Mouse (Mus musculus) G1E-ER4 (cell line): ENCODE results near the gene Shank1. TPM values are rescaled to one million over a fixed set of nuclear protein-coding genes. Genes with fewer than 3 reads are reported as not detected.

ENCODE experiments used
- GATA1 ChIP-seq: IDR thresholded peaks from one replicate; pipeline ENCODE4 v1.8.0; 2012; ENCODE audit warnings: low read length, inconsistent platforms
- polyA plus RNA-seq: library from polyadenylated mRNA; stranded (reverse); fragments of >175 nt; gene quantifications from 2 replicates; pipeline ENCODE4 v1.2.3, GENCODE M21; 2012

Gene Shank1
- polyA plus RNA-seq, 1 experiment: 1.8 TPM

DNA sequence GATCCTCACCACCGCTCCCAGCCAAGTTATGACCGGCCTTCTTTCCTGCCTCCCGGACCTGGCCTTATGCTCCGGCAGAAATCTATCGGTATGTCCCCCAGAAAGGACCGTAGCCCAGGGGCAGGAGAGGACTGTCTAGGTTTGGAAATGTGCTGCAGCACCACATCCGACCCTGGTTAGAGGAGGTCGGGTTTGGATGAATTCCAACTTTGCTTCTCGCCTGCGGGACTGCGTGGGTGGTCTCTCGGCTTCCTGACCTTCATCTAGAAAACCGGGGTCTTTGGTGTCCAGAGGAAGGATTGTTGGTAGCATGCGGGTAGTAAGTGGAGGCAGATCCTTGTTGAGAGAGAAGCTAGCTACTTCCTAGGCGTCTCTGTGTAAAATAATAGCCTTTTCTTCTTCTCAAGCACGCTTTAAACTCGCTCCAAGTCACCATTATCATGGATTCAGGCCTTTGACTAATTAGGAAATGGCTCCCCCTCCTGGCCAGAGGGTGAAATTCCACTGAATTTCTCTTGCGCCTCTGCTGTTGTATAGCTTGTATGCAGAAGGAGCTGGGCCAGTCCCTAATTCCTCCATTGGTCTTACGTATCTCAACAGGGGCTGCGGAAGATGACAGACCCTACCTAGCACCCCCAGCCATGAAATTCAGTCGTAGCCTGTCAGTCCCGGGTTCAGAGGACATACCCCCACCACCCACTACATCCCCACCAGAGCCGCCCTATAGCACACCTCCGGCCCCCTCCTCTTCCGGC lies 41.1 kb downstream of the Shank1 start:
- TF ChIP-seq GATA1: no peak

DNA sequence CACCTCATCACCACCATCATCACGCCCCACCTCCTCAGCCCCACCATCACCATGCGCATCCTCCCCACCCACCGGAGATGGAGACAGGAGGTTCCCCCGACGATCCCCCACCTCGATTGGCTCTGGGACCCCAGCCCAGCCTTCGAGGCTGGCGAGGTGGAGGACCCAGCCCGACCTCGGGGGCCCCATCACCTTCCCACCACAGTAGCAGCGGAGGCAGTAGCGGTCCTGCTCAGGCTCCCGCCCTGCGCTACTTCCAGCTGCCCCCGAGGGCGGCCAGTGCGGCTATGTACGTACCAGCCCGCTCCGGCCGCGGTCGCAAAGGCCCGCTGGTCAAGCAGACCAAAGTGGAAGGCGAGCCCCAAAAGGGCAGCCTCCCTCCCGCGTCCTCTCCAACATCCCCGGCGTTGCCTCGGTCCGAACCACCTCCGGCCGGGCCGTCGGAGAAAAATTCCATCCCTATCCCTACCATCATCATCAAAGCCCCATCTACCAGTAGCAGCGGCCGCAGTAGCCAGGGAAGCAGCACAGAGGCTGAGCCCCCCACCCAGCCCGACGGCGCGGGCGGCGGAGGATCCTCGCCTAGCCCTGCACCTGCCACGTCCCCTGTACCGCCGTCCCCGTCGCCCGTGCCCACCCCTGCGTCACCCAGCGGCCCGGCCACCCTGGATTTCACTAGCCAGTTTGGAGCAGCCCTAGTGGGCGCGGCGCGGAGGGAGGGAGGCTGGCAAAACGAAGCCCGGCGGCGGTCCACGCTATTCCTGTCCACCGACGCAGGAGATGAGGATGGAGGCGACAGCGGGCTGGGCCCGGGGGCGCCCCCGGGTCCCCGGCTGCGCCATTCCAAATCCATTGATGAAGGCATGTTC lies 42.1 kb downstream of the Shank1 start:
- TF ChIP-seq GATA1: no peak

DNA sequence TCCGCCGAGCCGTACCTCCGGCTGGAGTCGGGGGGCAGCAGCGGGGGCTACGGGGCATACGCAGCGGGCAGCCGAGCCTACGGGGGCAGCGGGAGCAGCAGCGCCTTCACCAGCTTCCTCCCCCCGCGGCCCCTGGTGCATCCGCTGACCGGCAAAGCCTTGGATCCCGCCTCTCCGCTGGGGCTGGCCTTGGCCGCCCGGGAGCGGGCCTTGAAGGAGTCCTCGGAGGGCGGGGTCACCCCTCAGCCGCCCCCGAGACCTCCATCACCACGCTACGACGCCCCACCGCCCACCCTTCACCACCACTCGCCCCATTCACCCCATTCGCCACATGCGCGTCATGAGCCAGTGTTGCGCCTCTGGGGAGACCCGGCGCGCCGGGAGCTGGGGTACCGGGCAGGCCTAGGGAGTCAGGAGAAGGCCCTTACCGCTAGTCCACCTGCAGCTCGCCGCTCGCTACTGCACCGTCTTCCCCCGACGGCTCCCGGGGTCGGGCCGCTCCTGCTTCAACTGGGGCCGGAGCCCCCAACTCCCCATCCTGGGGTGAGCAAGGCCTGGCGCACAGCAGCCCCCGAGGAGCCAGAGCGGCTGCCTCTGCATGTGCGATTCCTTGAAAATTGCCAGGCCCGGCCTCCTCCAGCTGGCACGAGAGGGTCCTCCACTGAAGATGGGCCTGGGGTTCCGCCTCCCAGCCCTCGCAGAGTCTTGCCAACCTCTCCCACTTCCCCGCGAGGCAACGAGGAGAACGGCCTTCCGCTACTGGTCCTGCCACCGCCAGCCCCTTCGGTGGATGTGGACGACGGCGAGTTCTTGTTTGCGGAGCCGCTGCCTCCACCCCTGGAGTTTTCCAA lies 42.9 kb downstream of the Shank1 start:
- no peak for TF ChIP-seq GATA1

DNA sequence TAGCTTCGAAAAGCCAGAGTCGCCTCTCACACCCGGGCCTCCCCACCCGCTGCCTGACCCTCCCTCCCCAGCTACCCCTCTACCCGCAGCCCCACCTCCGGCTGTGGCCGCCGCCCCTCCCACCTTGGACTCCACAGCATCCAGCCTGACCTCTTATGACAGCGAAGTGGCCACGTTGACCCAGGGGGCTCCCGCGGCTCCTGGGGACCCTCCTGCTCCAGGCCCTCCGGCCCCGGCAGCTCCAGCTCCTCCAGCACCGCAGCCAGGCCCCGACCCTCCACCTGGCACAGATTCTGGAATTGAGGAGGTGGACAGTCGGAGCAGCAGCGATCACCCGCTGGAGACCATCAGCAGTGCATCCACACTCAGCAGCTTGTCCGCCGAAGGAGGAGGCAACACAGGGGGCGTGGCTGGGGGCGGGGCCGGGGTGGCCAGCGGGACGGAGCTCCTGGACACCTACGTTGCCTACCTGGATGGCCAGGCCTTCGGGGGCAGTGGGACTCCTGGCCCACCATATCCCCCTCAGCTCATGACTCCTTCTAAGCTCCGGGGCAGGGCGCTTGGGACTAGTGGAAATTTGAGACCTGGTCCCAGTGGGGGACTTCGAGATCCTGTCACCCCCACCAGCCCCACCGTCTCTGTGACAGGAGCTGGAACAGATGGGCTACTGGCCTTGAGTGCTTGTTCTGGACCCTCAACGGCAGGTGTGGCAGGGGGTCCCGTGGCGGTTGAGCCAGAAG lies 43.7 kb downstream of the Shank1 start:
- TF ChIP-seq GATA1: no peak

DNA sequence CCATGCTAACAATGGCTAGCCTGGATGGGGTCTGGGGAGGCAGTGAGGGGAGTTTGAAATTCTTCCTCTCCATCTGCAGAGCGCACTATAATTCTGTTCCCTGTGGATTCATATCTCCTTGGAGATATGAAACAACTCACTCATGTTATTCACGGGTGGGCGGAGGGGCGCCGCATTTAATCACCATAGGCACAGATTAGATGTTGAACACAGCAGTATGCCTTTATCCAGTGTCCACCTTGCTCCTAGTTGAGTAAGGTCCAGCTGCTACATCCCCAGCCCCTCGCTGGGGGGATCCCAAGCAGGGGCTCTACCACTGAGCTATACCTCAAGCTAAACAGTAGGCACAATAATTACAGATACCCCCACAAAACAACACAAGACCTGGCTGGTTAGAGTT lies 45.4 kb downstream of the Shank1 start:
- TF ChIP-seq GATA1: no peak

DNA sequence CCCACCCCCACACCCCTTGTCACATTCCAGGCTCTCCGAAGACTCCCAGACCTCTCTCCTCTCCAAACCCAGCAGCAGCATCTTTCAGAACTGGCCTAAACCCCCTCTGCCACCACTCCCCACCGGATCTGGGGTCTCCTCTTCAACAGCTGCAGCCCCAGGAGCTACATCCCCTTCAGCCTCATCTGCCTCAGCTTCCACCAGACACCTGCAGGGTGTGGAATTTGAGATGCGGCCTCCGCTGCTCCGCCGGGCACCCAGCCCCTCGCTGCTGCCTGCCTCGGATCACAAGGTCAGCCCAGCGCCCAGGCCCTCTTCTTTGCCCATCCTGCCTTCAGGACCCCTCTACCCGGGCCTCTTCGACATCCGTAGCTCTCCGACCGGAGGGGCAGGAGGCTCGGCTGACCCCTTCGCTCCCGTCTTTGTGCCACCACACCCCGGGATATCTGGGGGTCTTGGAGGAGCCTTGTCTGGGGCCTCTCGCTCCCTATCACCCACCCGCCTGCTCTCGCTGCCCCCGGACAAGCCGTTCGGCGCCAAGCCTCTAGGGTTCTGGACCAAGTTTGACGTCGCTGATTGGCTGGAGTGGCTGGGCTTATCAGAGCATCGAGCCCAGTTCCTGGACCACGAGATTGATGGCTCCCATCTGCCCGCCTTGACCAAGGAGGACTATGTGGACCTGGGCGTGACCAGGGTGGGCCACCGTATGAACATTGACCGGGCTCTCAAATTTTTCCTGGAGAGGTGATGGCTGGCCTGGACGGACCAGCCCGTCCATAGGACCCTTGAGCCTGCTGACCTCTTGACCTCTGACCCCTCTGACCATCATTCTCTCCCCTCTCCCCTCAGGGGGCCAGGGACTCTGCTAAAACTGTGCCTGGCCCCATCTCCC lies 46.8 kb downstream of the Shank1 start:
- no peak for TF ChIP-seq GATA1

DNA sequence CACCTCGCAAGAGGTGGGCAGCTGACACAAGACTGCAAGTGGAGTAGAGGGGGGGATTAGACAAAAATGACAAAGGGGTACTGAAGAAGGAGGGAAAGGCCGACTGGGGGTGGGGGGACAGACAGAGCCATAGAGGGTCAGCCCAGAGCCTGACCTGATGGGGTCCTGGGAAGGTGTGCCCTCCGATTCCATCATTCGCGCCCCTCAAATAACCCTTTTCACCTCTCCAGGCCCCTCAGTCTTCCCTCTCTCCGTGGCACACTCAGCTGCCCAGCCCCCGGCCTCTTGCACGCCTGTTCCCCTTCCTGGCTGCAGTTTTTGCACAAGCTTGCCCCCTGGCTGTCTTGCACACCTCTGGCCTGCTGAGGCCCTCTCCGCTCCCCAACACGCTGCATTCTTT lies 47.5 kb downstream of the Shank1 start:
- TF ChIP-seq GATA1: no peak

DNA sequence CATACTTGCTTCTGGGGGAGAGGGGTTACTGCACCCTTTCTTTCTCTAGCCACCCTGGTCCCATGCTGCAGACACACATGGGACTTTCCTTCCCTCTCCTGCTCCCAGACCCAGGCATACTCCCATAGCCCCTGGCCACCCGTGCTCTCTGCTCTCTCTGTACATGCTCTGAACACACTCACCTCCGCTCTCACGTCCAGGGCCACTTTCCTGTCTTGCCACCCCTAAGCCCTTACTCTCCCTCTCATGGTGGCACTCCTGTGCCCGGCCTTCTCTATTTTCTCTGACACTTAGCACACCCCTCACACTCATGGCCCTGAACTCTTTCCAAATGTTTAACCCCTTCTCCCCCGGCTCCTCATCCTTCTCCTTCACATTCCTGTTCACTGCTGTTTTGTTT lies 48.0 kb downstream of the Shank1 start:
- TF ChIP-seq GATA1: no peak

DNA sequence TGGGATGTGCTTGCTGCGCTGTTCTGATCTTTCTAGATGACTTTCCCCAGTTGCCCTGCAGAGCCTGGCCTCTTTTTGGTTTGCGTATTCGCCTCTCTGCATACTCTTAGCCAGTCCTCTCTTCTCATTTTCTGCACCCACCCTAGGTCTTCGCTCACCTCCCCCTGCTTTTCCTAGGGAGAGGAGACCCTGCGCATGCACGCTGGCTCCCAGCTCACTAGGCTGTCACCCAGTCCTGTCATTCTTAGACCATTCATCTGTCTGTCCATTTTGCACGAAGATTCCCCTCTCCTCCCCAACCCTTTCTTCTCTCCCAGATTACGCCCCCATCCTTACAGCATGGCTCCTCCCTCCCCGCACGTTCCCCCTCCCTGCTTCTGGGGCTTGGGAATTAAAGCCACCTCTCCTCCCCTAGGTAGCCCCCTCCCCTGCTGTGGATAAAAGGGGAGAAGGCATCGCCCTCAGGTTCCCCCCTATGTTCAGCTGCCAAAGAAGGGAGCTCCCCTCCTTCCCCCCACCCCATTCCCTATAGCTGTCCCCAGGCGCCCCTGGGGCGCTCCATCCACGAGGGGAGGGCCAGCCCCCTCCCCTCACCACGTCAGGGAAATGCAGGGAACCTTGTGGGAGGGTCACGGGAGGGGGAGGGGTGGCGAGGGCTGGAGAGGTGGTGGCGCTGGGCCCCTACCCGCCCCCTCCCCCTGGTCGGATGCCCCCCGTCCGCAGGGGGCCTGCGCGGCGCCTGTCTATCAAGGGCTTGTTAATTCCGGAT lies 49.0 kb downstream of the Shank1 start:
- TF ChIP-seq GATA1: no peak

DNA sequence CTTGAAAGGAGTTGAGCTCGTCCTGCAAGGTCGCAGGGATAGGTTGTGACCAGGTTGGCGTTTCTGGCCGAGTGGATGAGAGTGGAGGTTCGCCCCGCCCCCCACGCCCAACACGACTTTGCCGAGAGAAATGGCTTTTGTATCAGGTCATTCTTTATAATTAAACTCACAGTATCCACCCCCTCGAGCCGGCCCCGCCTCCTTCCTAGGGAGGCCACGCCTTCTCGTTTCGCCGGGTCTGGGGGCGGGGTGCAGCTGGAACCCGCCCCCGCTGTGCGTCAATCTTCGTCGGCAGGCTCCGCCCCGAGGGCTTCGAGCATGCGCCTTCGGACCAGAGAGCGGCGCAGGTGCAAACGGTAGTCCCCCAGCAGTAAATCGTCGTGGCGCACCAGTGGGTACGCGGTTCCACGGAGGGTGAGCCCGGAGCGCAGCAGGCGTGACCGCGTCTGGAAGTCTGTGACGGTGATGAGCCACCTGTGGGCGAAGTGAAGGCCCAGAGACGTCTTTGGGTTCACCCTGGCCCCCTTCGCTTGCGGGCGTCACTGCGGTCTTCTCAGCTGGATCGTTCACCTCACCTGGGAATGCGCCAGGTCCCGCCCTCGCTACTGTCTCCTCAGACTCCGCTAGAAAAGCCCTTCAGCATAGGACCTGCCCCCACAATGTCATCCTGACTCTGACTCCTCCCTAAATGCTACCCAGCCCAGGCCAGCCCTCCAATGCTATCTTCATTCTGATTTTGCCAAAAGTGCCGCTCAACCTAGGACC lies 50.0 kb downstream of the Shank1 start:
- no peak for TF ChIP-seq GATA1

DNA sequence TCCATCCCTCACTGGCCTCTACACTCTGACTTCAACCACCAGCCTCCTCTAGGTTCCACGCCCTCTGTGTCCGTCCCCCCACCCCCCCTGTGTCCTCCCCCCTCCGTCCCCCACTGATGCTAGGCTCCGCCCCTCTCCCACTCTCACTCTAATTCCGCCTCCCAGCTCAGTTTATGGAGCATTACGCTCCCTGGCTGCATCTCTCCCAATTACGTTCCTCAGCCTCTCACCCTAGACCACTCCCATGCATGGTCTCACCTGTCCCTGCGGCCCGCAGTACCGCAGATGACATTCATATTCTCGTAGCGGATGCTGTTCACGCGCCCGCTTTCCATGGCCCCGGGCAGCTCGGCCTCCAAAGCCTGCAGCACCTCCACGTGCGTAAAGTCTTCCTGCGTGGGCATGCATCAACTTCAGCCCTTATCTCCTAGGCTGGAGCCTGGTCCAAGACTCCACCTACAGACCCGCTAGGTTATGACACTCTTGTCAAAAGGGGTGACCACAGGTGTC lies 50.8 kb downstream of the Shank1 start:
- TF ChIP-seq GATA1: no peak

DNA sequence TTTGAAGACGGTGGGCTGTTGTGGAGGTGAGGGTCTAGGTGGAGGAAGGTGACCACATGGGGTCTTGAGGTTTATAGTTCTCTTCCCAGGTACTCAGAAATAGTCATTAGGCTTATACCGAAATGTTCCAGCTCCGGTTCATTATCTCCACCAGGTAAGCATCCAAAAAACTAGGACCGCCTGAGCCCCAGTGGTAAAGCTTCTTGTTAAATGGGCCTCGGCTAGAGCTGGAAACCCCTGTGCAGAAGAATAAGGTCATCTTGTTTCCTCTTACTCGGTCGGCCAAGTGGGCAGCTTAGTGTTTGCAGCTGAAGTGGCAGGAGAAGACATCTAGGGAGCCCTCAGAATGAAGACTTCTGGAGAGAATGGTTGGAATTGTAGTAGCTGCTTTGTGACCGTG lies 62.6 kb downstream of the Shank1 start:
- no peak for TF ChIP-seq GATA1

DNA sequence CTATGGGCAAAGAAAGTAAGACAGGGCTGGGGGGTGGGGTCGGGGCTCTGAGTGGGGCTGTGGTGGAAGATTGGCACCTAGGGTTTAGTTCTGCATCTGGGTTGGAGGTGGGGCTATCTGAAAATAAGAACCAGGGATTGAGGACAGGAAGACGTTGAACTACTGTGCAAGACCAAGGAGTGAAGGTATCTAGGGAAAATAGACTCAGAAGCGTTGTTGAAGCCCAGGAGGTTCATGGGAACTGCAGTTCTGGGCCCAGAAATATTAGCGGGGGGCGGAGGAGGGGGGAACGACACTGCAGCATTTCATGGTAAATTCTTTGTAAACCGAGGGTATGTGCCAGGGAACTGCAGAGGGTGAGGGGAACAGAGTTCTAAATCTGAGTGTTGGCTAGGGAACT lies 63.4 kb downstream of the Shank1 start:
- TF ChIP-seq GATA1: no peak
